Mouse (Mus musculus): ENCODE data around the gene Olfr1264.

The Olfr1264 gene

GRCm38 (mm10) chr2:90025477-90025876 lies at the start of gene Olfr1264:
TSS of gene Olfr1264 (minus strand) at chr2:90025577.
- DNase-seq, result no peak

DNA sequence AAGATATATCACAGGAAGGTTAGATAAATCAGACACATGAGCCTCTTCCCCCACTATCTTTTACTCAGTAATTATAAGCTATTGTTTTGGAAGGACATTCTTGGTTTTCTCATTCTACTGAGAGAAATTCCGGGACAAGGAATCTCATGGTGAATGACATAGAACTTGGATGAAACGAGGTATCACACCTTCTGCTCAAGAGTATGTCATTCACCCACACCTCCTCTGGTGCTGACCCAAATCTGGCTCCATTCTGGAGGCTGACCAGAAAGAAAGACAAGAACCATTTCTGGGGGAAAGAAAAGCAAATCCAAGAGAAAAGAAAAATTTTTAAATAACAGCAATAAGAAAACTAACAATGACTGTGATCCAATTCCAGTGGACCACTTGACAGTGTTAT lies 44.7 kb upstream of the Olfr1264 start:
- DNase-seq, result no peak

GRCm38 (mm10) chr2:90063494-90063893 lies 38.1 kb upstream of the Olfr1264 start, which contains the start of gene Olfr140:
TSS of gene Olfr140 (minus strand) at chr2:90063594.
- DNase-seq, result no peak

DNA sequence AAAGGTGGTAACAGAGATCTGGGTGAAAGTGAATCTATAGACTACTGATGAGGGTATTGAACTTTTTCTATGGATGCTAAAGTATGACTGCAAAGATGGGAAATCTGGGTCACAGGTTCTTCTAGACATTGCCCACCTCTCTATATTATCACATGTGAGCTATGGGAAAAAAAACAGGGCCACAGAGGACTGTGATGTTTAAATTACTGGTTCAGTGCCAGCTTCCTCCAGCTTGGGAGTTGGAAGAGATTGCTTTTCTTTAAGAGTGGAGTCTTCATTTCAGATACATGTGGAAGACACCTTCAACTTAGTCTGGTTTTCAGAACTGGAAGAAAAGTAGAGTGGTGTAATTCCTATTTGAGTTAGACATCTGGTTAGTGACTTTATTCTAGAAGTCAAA lies 9.7 kb upstream of the Olfr1264 start, which contains the start of gene Olfr1265:
Gene Olfr1265 (plus strand): TSS at position 301 of the 400 bp plus-strand sequence.
- no peak for DNase-seq

GRCm38 (mm10) chr2:90011831-90012230 lies 13.5 kb downstream of the Olfr1264 start, which contains the start of gene Olfr1263:
TSS of gene Olfr1263 (plus strand) at chr2:90012131.
- DNase-seq, result no peak

- DNase-seq, result no peak
Observed at GRCm38 (mm10) chr2:89999845-90000244, 25.5 kb downstream of the Olfr1264 start, which contains the start of gene Olfr1262. TSS of gene Olfr1262 (plus strand) at chr2:90000145.

DNA sequence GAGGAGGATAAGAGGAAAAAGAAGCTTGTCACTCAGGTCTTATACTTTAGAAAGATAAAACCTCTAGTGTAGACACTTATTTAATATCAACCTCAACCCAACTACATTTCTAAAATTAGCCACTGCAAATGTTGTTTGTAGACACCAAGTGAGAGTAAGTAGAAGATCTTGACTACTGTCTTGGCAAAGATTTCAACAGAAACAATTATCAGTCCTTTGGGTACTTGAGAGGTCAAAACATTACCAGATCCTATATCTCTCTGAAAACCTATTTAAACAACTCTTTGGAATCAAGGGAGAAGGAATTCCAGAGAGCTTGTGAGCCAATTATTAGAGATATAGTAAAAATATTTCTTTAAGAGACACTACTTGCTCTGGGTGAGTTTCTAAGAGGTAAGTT lies 34.5 kb downstream of the Olfr1264 start, which contains the start of gene Olfr1261:
Gene Olfr1261 (plus strand): TSS at position 301 of the 400 bp plus-strand sequence.
- DNase-seq, result no peak

GRCm38 (mm10) chr2:89977709-89978108 lies 47.7 kb downstream of the Olfr1264 start:
- DNase-seq, result no peak

GRCm38 (mm10) chr2:89974184-89974583 lies 51.2 kb downstream of the Olfr1264 start, which contains the start of gene Olfr1260:
TSS of gene Olfr1260 (plus strand) at chr2:89974340.
- no peak for DNase-seq

Data from cerebellum, adult 11 months (tissue).